Mouse (Mus musculus) stomach, embryonic 15.5 days (tissue): Measurements from ENCODE around the gene Rgl1. TPM values are rescaled to one million over a fixed set of nuclear protein-coding genes. Genes with fewer than 3 reads are reported as not detected.

ENCODE experiments used
- ATAC-seq: fragments of 200-750 bp; cut with Nextera tagmentation; 2 replicates; pipeline ENCODE4 v1.8.0; 2017; ENCODE audit warnings: low read depth, moderate number of reproducible peaks, moderate TSS enrichment; ENCODE audit not compliant: insufficient read depth, low FRiP score
- H3K27ac ChIP-seq: fragments of 300-500 bp; sonication (generic); 2 replicates; pipeline ENCODE4 v1.5.1; 2015; ENCODE audit warnings: mild to moderate bottlenecking, inconsistent platforms
- H3K27me3 ChIP-seq: fragments of 300-500 bp; sonication (generic); replicated peaks from 2 replicates; pipeline ENCODE4 v1.6.1; 2015; ENCODE audit warnings: inconsistent platforms
- H3K36me3 ChIP-seq: fragments of 300-500 bp; sonication (generic); 2 replicates; pipeline ENCODE4 v1.6.1; 2015; ENCODE audit warnings: inconsistent platforms
- H3K4me1 ChIP-seq: fragments of 300-500 bp; sonication (generic); 2 replicates; pipeline ENCODE4 v1.6.1; 2015; ENCODE audit warnings: inconsistent platforms
- H3K4me2 ChIP-seq: fragments of 300-500 bp; sonication (generic); 2 replicates; pipeline ENCODE4 v1.6.1; 2015; ENCODE audit warnings: mild to moderate bottlenecking, inconsistent platforms
- H3K4me3 ChIP-seq: fragments of 300-500 bp; sonication (generic); replicated peaks from 2 replicates; pipeline ENCODE4 v1.5.1; 2015; ENCODE audit warnings: inconsistent platforms
- H3K9ac ChIP-seq: fragments of 300-500 bp; sonication (generic); 2 replicates; pipeline ENCODE4 v1.6.1; 2015; ENCODE audit warnings: inconsistent platforms
- H3K9me3 ChIP-seq: fragments of 300-500 bp; sonication (generic); 2 replicates; pipeline ENCODE4 v1.6.1; 2016; ENCODE audit warnings: inconsistent platforms
- WGBS: fragments of 180-500 bp; shearing (Covaris S2); methylation state at CpG from one replicate; pipeline ENCODE4 v1.1.7; 2015; 5-methylcytosine and 5-hydroxymethylcytosine counted together
- polyA plus RNA-seq: library from polyadenylated mRNA; unstranded; fragments of >200 nt; fragmentation: Nextera tagmentation; extraction: Ambion mirVana; gene quantifications from 2 replicates; pipeline ENCODE4 v1.2.1, GENCODE M21; 2015

Gene Rgl1
- polyA plus RNA-seq, 1 experiment from 2014 or later = 41.7 TPM

GRCm38 (mm10) chr1:152707560-152707959 is 58.6 kb downstream of the Rgl1 start:
- WGBS = 57% methylated on average over 2 of the region's 2 CpGs
- H3K27ac ChIP-seq = no peak overlapping the region
- no peaks in the 10 kb centered on the region for H3K27me3 ChIP-seq
- no peaks in the 10 kb centered on the region for H3K9me3 ChIP-seq
- no peak overlapping the region for H3K9ac ChIP-seq
- H3K4me2 ChIP-seq = no peak overlapping the region
- H3K36me3 ChIP-seq = no peaks in the 10 kb centered on the region
- H3K4me1 ChIP-seq = 0 out of 2 replicates have a peak, but pooled peaks cover 4% of the 10 kb centered on the region
- H3K4me3 ChIP-seq = no peak overlapping the region
- ATAC-seq = 0 out of 2 replicates have a peak, but pooled peaks have one; percentile 30

GRCm38 (mm10) chr1:152703941-152704340 is 62.2 kb downstream of the Rgl1 start:
- Histone ChIP-seq H3K36me3 (no peaks in the 10 kb centered on the region), H3K9ac (no peak overlapping the region)

GRCm38 (mm10) chr1:152702920-152703319 is 63.2 kb downstream of the Rgl1 start:
- no peaks in the 10 kb centered on the region for H3K9me3 ChIP-seq
- 51% methylated on average over 6 of the region's 6 CpGs for WGBS
- H3K4me2 ChIP-seq = no peak overlapping the region
- no peaks in the 10 kb centered on the region for H3K36me3 ChIP-seq
- H3K27ac ChIP-seq = no peak overlapping the region
- no peak overlapping the region for H3K4me3 ChIP-seq
- ATAC-seq = peak; percentile 31; the same call in 1 of the 2 replicates
- H3K9ac ChIP-seq = no peak overlapping the region
- H3K27me3 ChIP-seq = no peaks in the 10 kb centered on the region
- H3K4me1 ChIP-seq = 0 out of 2 replicates have a peak, but pooled peaks cover 4% of the 10 kb centered on the region

More at GRCm38 (mm10) chr1:152703941-152704340, 62.2 kb downstream of the Rgl1 start:
- no peak for ATAC-seq
- 41% methylated on average over 6 of the region's 6 CpGs for WGBS
- Histone ChIP-seq H3K4me3 (no peak overlapping the region), H3K9me3 (no peaks in the 10 kb centered on the region), H3K27me3 (no peaks in the 10 kb centered on the region), H3K4me2 (no peak overlapping the region), H3K4me1 (0 out of 2 replicates have a peak, but pooled peaks cover 4% of the 10 kb centered on the region), H3K27ac (no peak overlapping the region)

- ATAC-seq = no peak
- 74% methylated on average over 5 of the region's 5 CpGs for WGBS
- Histone ChIP-seq H3K36me3 (no peaks in the 10 kb centered on the region), H3K4me1 (0 out of 2 replicates have a peak, but pooled peaks cover 4% of the 10 kb centered on the region), H3K9me3 (no peaks in the 10 kb centered on the region), H3K4me3 (no peak overlapping the region), H3K4me2 (no peak overlapping the region), H3K9ac (no peak overlapping the region), H3K27ac (no peak overlapping the region), H3K27me3 (no peaks in the 10 kb centered on the region)
Observed at GRCm38 (mm10) chr1:152701066-152701465, 65.1 kb downstream of the Rgl1 start.

- no peak overlapping the region for H3K27ac ChIP-seq
- WGBS = 64% methylated on average over 3 of the region's 3 CpGs
- no peaks in the 10 kb centered on the region for H3K36me3 ChIP-seq
- H3K9me3 ChIP-seq = no peaks in the 10 kb centered on the region
- no peak for ATAC-seq
- H3K4me3 ChIP-seq = no peak overlapping the region
- no peaks in the 10 kb centered on the region for H3K27me3 ChIP-seq
- no peak overlapping the region for H3K4me2 ChIP-seq
- H3K4me1 ChIP-seq = no peaks in the 10 kb centered on the region
- H3K9ac ChIP-seq = no peak overlapping the region
Observed at GRCm38 (mm10) chr1:152697341-152697740, 68.8 kb downstream of the Rgl1 start.

GRCm38 (mm10) chr1:152695491-152695890 is 70.7 kb downstream of the Rgl1 start:
- Histone ChIP-seq H3K9me3 (no peaks in the 10 kb centered on the region), H3K4me3 (no peak overlapping the region), H3K27me3 (no peaks in the 10 kb centered on the region), H3K4me1 (no peaks in the 10 kb centered on the region), H3K36me3 (no peaks in the 10 kb centered on the region), H3K9ac (no peak overlapping the region), H3K27ac (no peak overlapping the region), H3K4me2 (no peak overlapping the region)
- WGBS = 43% methylated on average over 9 of the region's 9 CpGs
- ATAC-seq = no peak

- WGBS = 77% methylated on average over 4 of the region's 4 CpGs
- no peak overlapping the region for H3K4me3 ChIP-seq
- H3K36me3 ChIP-seq = no peaks in the 10 kb centered on the region
- no peak overlapping the region for H3K9ac ChIP-seq
- H3K27ac ChIP-seq = no peak overlapping the region
- peaks cover 9% of the 10 kb centered on the region for H3K4me1 ChIP-seq
- no peaks in the 10 kb centered on the region for H3K9me3 ChIP-seq
- ATAC-seq = no peak
- H3K27me3 ChIP-seq = no peaks in the 10 kb centered on the region
- H3K4me2 ChIP-seq = no peak overlapping the region
Observed at GRCm38 (mm10) chr1:152689968-152690367, 76.2 kb downstream of the Rgl1 start.

GRCm38 (mm10) chr1:152687733-152688181 is 78.4 kb downstream of the Rgl1 start:
- Histone ChIP-seq H3K27ac (peak overlapping the region; percentile 66), H3K27me3 (no peaks in the 10 kb centered on the region), H3K9ac (no peak overlapping the region), H3K36me3 (no peaks in the 10 kb centered on the region), H3K4me3 (no peak overlapping the region), H3K4me2 (no peak overlapping the region), H3K9me3 (no peaks in the 10 kb centered on the region), H3K4me1 (peaks cover 12% of the 10 kb centered on the region)
- no peak for ATAC-seq
- 13% methylated on average over 8 of the region's 8 CpGs for WGBS

GRCm38 (mm10) chr1:152687099-152687730 is 78.9 kb downstream of the Rgl1 start:
- WGBS = 16% methylated on average over 6 of the region's 6 CpGs
- Histone ChIP-seq H3K27me3 (no peaks in the 10 kb centered on the region), H3K9ac (no peak overlapping the region), H3K27ac (peak overlapping the region; percentile 66), H3K4me1 (peaks cover 17% of the 10 kb centered on the region), H3K4me3 (no peak overlapping the region), H3K36me3 (no peaks in the 10 kb centered on the region), H3K9me3 (no peaks in the 10 kb centered on the region), H3K4me2 (0 out of 2 replicates have a peak overlapping the region, but pooled peaks have one; percentile 1)
- ATAC-seq = peak; percentile 61; the same call in 1 of the 2 replicates

GRCm38 (mm10) chr1:152685531-152685930 is 80.6 kb downstream of the Rgl1 start:
- Histone ChIP-seq H3K9me3 (no peaks in the 10 kb centered on the region), H3K36me3 (no peaks in the 10 kb centered on the region), H3K9ac (no peak overlapping the region), H3K27me3 (no peaks in the 10 kb centered on the region), H3K4me2 (no peak overlapping the region), H3K4me3 (no peak overlapping the region), H3K4me1 (peaks cover 24% of the 10 kb centered on the region), H3K27ac (no peak overlapping the region)
- no peak for ATAC-seq
- WGBS = 65% methylated on average over 3 of the region's 3 CpGs

- WGBS = 42% methylated on average over 11 of the region's 11 CpGs
- ATAC-seq = no peak
- H3K27ac ChIP-seq = peak overlapping the region; percentile 26; the same call in 1 of the 2 replicates
Observed at GRCm38 (mm10) chr1:152682368-152683194, 83.6 kb downstream of the Rgl1 start.

More at GRCm38 (mm10) chr1:152682368-152683194, 83.6 kb downstream of the Rgl1 start:
- no peak overlapping the region for H3K4me3 ChIP-seq
- peaks cover 30% of the 10 kb centered on the region for H3K4me1 ChIP-seq
- no peak overlapping the region for H3K4me2 ChIP-seq
- H3K9me3 ChIP-seq = no peaks in the 10 kb centered on the region
- no peaks in the 10 kb centered on the region for H3K36me3 ChIP-seq
- no peaks in the 10 kb centered on the region for H3K27me3 ChIP-seq
- H3K9ac ChIP-seq = no peak overlapping the region
